Mouse (Mus musculus) right cerebral cortex, postnatal 14 days (tissue): ENCODE data around the gene Olfr213.
A peak's percentile ranks its signal among the peaks of the same experiment; 100 is the strongest.
"Not testable (repeated sequence)": the region's sequence is repeated elsewhere in the genome, so short reads cannot be mapped to it uniquely, and the experiment has no call there.

Experiments
- DNase-seq: peaks from one replicate; pipeline ENCODE4 v3.0.0; 2022

Olfr213 gene

GRCm38 (mm10) chr6:116538156-116538555 is at the start of gene Olfr213:
Gene Olfr213, plus strand, starts transcription at chr6:116538456.
- no peak for DNase-seq

- DNase-seq: no peak
These were observed 49.5 kb upstream of the Olfr213 start, which contains the start of gene Olfr211 for GRCm38 (mm10) chr6:116488791-116489190. Gene Olfr211, plus strand, starts transcription at chr6:116489091.

- no peak for DNase-seq
These were observed 44.5 kb upstream of the Olfr213 start for GRCm38 (mm10) chr6:116493742-116494141.

- no peak for DNase-seq
These were observed 42.3 kb upstream of the Olfr213 start for GRCm38 (mm10) chr6:116495960-116496359.

- peak; percentile 4 for DNase-seq
These were observed 31.8 kb upstream of the Olfr213 start, which contains the start of gene Olfr212 for GRCm38 (mm10) chr6:116506302-116507003. Gene Olfr212, plus strand, starts transcription at chr6:116506516.

GRCm38 (mm10) chr6:116514832-116515231 is 23.4 kb upstream of the Olfr213 start:
- no peak for DNase-seq

GRCm38 (mm10) chr6:116542500-116542899 is 4.2 kb downstream of the Olfr213 start:
- no peak for DNase-seq

GRCm38 (mm10) chr6:116550841-116551240 is 12.6 kb downstream of the Olfr213 start, which contains the start of gene Gm5580:
Gene Gm5580, plus strand, starts transcription at chr6:116551141.
- DNase-seq: not testable (repeated sequence)

GRCm38 (mm10) chr6:116553935-116554334 is 15.7 kb downstream of the Olfr213 start, which contains the start of gene Olfr214:
Gene Olfr214, plus strand, starts transcription at chr6:116554235.
- no peak for DNase-seq

GRCm38 (mm10) chr6:116554952-116555351 is 16.7 kb downstream of the Olfr213 start:
- DNase-seq: no peak

GRCm38 (mm10) chr6:116569834-116570233 is 31.6 kb downstream of the Olfr213 start:
- peak; percentile 19 for DNase-seq

GRCm38 (mm10) chr6:116584095-116584494 is 45.8 kb downstream of the Olfr213 start, which contains the start of gene Olfr215:
Gene Olfr215, minus strand, starts transcription at chr6:116584195.
- DNase-seq: no peak
